Mouse (Mus musculus) hematopoietic multipotent progenitor cell, adult 10-12 weeks (in vitro differentiated cells): ENCODE results near the gene Mrps33. TPM values are rescaled to one million over a fixed set of nuclear protein-coding genes. Genes with fewer than 3 reads are reported as not detected.

Source experiments
- polyA plus RNA-seq: library from polyadenylated mRNA; stranded (reverse); fragments of >175 nt; gene quantifications from 2 replicates; pipeline ENCODE4 v1.2.3, GENCODE M21; 2012; ENCODE audit warnings: low replicate concordance

The Mrps33 gene
- 2.7 and 10.5 TPM in 2 replicates for polyA plus RNA-seq

DNA sequence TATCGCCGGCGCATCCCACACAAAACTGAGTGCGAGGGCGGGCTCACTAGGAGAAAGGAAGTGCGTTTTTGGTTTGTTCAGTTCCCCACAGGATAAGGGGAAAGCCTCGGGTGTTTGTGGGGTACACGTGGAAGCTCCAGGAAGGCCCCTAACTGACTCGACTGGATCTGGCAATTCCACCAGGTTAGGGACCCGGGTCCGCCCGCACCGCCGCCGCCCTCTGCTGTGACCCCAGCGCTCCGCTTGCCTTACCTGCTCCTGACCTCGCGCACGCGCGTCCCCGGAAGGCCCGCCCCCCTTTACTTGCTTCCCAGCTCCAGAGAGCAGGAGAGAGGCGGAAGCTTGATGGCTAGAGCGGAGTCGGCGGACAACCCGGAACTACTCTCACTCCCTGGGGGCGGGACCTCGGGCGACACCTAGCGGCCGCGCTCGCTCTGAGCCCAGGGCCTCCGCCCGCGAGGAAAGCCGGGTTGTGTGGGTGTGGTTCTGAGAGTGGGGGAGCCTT lies at the start of gene Mrps33:
Gene Mrps33 (minus strand): TSS at position 377 of the 505 bp plus-strand sequence.

Other genes starting within 250 kb of the Mrps33 start
- gene Adck2, start 237.1 kb downstream of the Mrps33 start, polyA plus RNA-seq: 20.6 and 37.4 TPM in 2 replicates
- not detected in 2 replicates for gene Gm42420, start 225.2 kb downstream of the Mrps33 start, polyA plus RNA-seq
- 111 and 180 TPM in 2 replicates for gene Ndufb2, start 218.4 kb downstream of the Mrps33 start, polyA plus RNA-seq
- gene Braf, start 85.5 kb downstream of the Mrps33 start, polyA plus RNA-seq: 3.1 and 3.2 TPM in 2 replicates
- 0.02 TPM in 1 of 2 replicates, not detected in the other for gene Tmem178b, start 62.3 kb upstream of the Mrps33 start, polyA plus RNA-seq